Mouse (Mus musculus) stomach, postnatal 0 days (tissue): ENCODE data around the gene Gm10322. TPM values are rescaled to one million over a fixed set of nuclear protein-coding genes. Genes with fewer than 3 reads are reported as not detected.

Experiments
- ATAC-seq: fragments of 200-750 bp; cut with Nextera tagmentation; 2 replicates; pipeline ENCODE4 v1.8.0; 2017; ENCODE audit not compliant: low FRiP score, low TSS enrichment
- DNase-seq: peaks from one replicate; pipeline ENCODE4 v3.0.0-alpha.2; 2016; ENCODE audit warnings: low spot score
- H3K27ac ChIP-seq: fragments of 300-500 bp; sonication (generic); replicated peaks from 2 replicates; pipeline ENCODE4 v1.5.1; 2014; ENCODE audit warnings: mild to moderate bottlenecking, control low read depth
- H3K27me3 ChIP-seq: fragments of 300-500 bp; sonication (generic); 2 replicates; pipeline ENCODE4 v1.6.1; 2014; ENCODE audit warnings: low read length; ENCODE audit not compliant: control insufficient read depth, insufficient read depth
- H3K36me3 ChIP-seq: fragments of 300-500 bp; sonication (generic); 2 replicates; pipeline ENCODE4 v1.6.1; 2014; ENCODE audit warnings: low read length, mixed read lengths; ENCODE audit not compliant: control insufficient read depth, insufficient read depth
- H3K4me1 ChIP-seq: fragments of 300-500 bp; sonication (generic); replicated peaks from 2 replicates; pipeline ENCODE4 v1.6.1; 2014; ENCODE audit warnings: antibody characterized with exemption; ENCODE audit not compliant: control insufficient read depth, insufficient read depth
- H3K4me2 ChIP-seq: fragments of 300-500 bp; sonication (generic); replicated peaks from 2 replicates; pipeline ENCODE4 v1.6.1; 2014; ENCODE audit warnings: low read depth, mild to moderate bottlenecking, control low read depth, moderate library complexity
- H3K4me3 ChIP-seq: fragments of 300-500 bp; sonication (generic); 2 replicates; pipeline ENCODE4 v1.5.1; 2014; ENCODE audit warnings: low read depth, low read length, control low read depth
- H3K9ac ChIP-seq: fragments of 300-500 bp; sonication (generic); 2 replicates; pipeline ENCODE4 v1.6.1; 2014; ENCODE audit warnings: mild to moderate bottlenecking, low read length, control low read depth, mixed read lengths
- H3K9me3 ChIP-seq: fragments of 300-500 bp; sonication (generic); 2 replicates; pipeline ENCODE4 v1.6.1; 2016; ENCODE audit warnings: low read length; ENCODE audit not compliant: control insufficient read depth
- CTCF ChIP-seq: IDR thresholded peaks from 2 replicates; pipeline ENCODE4 v1.5.1; 2016; ENCODE audit warnings: antibody characterized with exemption, low read depth, mild to moderate bottlenecking, moderate library complexity
- EP300 ChIP-seq: optimal IDR thresholded peaks from 2 replicates; pipeline ENCODE3; 2016; ENCODE audit warnings: antibody characterized with exemption
- WGBS: fragments of 180-500 bp; shearing (Covaris S2); extraction: QIAGEN DNeasy Blood & Tissue Kit; methylation state at CpG from one replicate; pipeline ENCODE4 v1.1.7; 2014; 5-methylcytosine and 5-hydroxymethylcytosine counted together
- polyA plus RNA-seq: library from polyadenylated mRNA; unstranded; fragments of >200 nt; fragmentation: Nextera tagmentation; extraction: Ambion mirVana; gene quantifications from 2 replicates; pipeline ENCODE4 v1.2.1, GENCODE M21; 2015

The Gm10322 gene
- polyA plus RNA-seq, 1 experiment from 2014 or later, result not detected

DNA sequence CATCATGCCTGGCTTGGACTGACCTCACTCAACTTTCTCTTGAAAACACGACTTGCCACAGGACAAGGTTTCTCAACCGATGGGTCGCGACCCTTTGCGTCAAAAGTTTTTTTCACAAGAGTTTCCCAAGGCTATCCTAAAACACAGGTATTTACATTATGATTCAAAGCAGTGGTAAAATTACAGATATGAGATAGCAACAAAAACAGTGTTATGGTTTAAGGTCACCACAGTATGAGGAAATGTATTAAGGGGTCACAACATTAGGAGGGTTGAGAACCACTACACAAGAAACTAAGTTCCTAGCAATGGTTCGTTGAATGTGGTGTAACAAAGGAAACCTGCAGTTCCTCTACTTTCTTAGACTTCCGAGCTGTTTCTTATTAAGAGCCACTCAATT, 1.9 kb downstream of the Gm10322 start:
- 91% methylated on average over 7 of the region's 7 CpGs for WGBS
- Histone ChIP-seq H3K27ac (no peak overlapping the region), H3K4me2 (no peak overlapping the region), H3K36me3 (no peaks in the 10 kb centered on the region), H3K4me3 (no peak overlapping the region), H3K27me3 (no peaks in the 10 kb centered on the region), H3K9me3 (no peaks in the 10 kb centered on the region), H3K4me1 (no peaks in the 10 kb centered on the region; the same call in 1 of the 2 replicates), H3K9ac (no peak overlapping the region)
- no peak for DNase-seq
- ATAC-seq, result no peak
- no peak for TF ChIP-seq EP300
- no peak for TF ChIP-seq CTCF

DNA sequence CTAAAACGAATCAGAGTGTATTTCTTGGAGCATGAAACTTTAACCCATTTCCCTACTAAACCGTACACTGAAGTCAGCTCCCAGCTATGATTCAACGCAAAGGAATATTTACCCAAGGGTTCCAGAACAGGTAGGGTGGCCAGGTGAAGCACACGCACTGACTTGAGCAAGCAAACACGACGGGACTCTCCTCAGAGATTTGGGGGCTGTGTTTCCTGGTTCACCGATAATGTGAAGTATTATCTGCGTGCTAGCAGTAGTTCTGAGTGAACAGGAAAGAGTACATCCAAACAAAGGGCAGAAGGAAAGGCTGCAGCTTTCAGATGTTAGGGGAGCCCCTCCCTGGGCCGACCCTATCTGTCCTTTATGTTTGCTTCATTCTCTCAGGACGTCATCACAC, 5.5 kb downstream of the Gm10322 start:
- Histone ChIP-seq H3K4me2 (no peak overlapping the region), H3K4me3 (no peak overlapping the region), H3K36me3 (no peaks in the 10 kb centered on the region), H3K9ac (no peak overlapping the region), H3K27ac (peak overlapping the region; percentile 37; the same call in 1 of the 2 replicates), H3K27me3 (no peaks in the 10 kb centered on the region), H3K4me1 (no peaks in the 10 kb centered on the region), H3K9me3 (no peaks in the 10 kb centered on the region)
- TF ChIP-seq EP300, result no peak
- TF ChIP-seq CTCF, result no peak
- WGBS, result 36% methylated on average over 10 of the region's 10 CpGs
- peak; percentile 78 for ATAC-seq
- DNase-seq, result peak; percentile 70

DNA sequence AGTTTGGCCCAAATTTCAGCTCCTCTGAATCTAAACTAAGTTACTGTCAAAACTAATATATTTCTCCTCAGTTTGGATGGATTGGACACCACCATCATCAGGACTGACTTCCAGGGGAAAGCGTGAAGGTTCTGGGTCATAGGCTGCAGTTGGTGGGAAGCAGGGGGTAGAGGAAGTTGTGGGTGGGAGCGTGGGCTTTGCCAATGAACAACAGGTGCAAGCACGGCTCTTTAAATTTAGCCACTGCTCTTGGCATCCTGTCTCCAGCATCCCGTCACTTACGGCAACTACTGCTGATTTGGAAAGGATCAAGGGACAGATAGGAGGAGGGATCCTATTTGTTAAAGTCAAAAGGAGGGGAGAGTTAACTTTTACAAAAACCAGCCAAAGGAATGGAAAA, 7.6 kb downstream of the Gm10322 start:
- 78% methylated on average over 5 of the region's 5 CpGs for whole genome bisulfite sequencing
- no peak for DNase-seq

GRCm38 (mm10) chr10:59628641-59629505, 13.0 kb downstream of the Gm10322 start:
- WGBS, result 40% methylated on average over 17 of the region's 17 CpGs
- H3K27me3 ChIP-seq, result no peaks in the 10 kb centered on the region
- H3K9me3 ChIP-seq, result no peaks in the 10 kb centered on the region
- TF ChIP-seq CTCF, result no peak
- TF ChIP-seq EP300, result no peak
- H3K4me3 ChIP-seq, result no peak overlapping the region
- no peaks in the 10 kb centered on the region for H3K36me3 ChIP-seq
- ATAC-seq (peak; percentile 93), DNase-seq (peak; percentile 71)
- peak overlapping the region; percentile 14; the same call in 1 of the 2 replicates for H3K4me2 ChIP-seq
- no peaks in the 10 kb centered on the region for H3K4me1 ChIP-seq
- H3K27ac ChIP-seq, result peak overlapping the region; percentile 81
- 0 out of 2 replicates have a peak overlapping the region, but pooled peaks have one; percentile 27 for H3K9ac ChIP-seq

More for the DNA sequence above, 7.6 kb downstream of the Gm10322 start:
- no peak overlapping the region for H3K4me2 ChIP-seq
- TF ChIP-seq EP300, result no peak
- no peak for TF ChIP-seq CTCF
- H3K27ac ChIP-seq, result no peak overlapping the region
- H3K36me3 ChIP-seq, result no peaks in the 10 kb centered on the region
- ATAC-seq, result no peak
- no peaks in the 10 kb centered on the region for H3K4me1 ChIP-seq
- no peaks in the 10 kb centered on the region for H3K9me3 ChIP-seq
- no peak overlapping the region for H3K9ac ChIP-seq
- no peak overlapping the region for H3K4me3 ChIP-seq
- H3K27me3 ChIP-seq, result no peaks in the 10 kb centered on the region

DNA sequence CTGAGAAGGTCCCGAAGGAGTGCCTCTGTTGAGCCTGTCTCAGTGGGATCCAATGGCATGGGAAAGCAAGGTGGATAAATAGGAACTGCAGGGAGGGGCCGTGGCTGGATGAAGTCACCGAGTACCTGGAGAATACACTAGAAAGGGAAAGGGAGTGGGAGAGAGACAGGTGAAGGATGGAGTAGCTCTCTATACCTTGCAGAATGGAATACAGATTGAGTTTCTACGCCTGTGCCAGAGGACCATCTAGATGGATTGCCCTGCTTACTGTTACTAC, 13.6 kb downstream of the Gm10322 start:
- DNase-seq, result peak; percentile 55

DNA sequence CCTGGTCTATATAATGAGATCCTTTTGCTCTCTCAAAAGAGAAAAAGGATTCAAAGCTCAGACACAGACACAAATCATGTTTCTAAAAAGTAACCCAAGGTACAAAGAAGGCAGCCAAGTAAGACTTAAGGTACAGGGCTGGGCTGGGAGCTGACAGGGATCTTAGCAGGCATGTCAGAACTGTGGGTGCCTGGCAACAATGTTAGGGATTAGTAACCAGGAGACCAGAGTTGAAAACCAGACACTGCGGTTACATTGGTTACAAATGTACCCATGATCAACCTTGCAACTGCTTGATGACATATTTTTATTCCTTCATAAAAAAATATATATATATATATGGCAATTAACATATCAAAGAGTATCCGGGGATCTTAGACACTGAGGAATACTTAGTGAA, 20.2 kb downstream of the Gm10322 start:
- H3K9me3 ChIP-seq, result no peaks in the 10 kb centered on the region
- H3K27ac ChIP-seq, result 0 out of 2 replicates have a peak overlapping the region, but pooled peaks have one; percentile 18
- TF ChIP-seq EP300, result no peak
- TF ChIP-seq CTCF, result no peak
- DNase-seq (no peak), ATAC-seq (peak; percentile 70; the same call in 1 of the 2 replicates)
- H3K4me3 ChIP-seq, result no peak overlapping the region
- H3K4me1 ChIP-seq, result peaks cover 2% of the 10 kb centered on the region; the same call in 1 of the 2 replicates
- H3K27me3 ChIP-seq, result no peaks in the 10 kb centered on the region
- no peak overlapping the region for H3K4me2 ChIP-seq
- WGBS, result 69% methylated on average over 2 of the region's 2 CpGs
- no peaks in the 10 kb centered on the region for H3K36me3 ChIP-seq
- H3K9ac ChIP-seq, result no peak overlapping the region

More for the DNA sequence above, 13.6 kb downstream of the Gm10322 start:
- Histone ChIP-seq H3K27ac (peak overlapping the region; percentile 81), H3K4me3 (no peak overlapping the region), H3K9ac (0 out of 2 replicates have a peak overlapping the region, but pooled peaks have one; percentile 27), H3K4me1 (no peaks in the 10 kb centered on the region), H3K4me2 (no peak overlapping the region), H3K36me3 (no peaks in the 10 kb centered on the region), H3K27me3 (no peaks in the 10 kb centered on the region), H3K9me3 (no peaks in the 10 kb centered on the region)
- 70% methylated on average over 4 of the region's 4 CpGs for WGBS
- peak; percentile 73 for ATAC-seq
- no peak for TF ChIP-seq CTCF
- TF ChIP-seq EP300, result no peak
